Mouse (Mus musculus) ES-E14 (cell line): ENCODE measurements around the gene Sox21.

Source experiments
- CHD2 ChIP-seq: IDR thresholded peaks from 2 replicates; pipeline ENCODE4 v1.6.1; 2014; ENCODE audit warnings: mild to moderate bottlenecking, low read depth, low read length, inconsistent platforms
- HCFC1 ChIP-seq: IDR thresholded peaks from 2 replicates; pipeline ENCODE4 v1.6.1; 2012; ENCODE audit warnings: low read length, inconsistent platforms, borderline replicate concordance; ENCODE audit not compliant: insufficient read depth
- MAFK ChIP-seq: IDR thresholded peaks from 2 replicates; pipeline ENCODE4 v1.6.1; 2014; ENCODE audit warnings: mild to moderate bottlenecking, low read depth, low read length, inconsistent platforms; ENCODE audit not compliant: insufficient read depth
- ZC3H11A ChIP-seq: IDR thresholded peaks from 2 replicates; pipeline ENCODE4 v1.6.1; 2012; ENCODE audit warnings: low read depth, mild to moderate bottlenecking, inconsistent platforms, low read length, borderline replicate concordance
- ZNF384 ChIP-seq: IDR thresholded peaks from 2 replicates; pipeline ENCODE4 v1.6.1; 2012; ENCODE audit warnings: low read depth, low read length, inconsistent platforms

DNA sequence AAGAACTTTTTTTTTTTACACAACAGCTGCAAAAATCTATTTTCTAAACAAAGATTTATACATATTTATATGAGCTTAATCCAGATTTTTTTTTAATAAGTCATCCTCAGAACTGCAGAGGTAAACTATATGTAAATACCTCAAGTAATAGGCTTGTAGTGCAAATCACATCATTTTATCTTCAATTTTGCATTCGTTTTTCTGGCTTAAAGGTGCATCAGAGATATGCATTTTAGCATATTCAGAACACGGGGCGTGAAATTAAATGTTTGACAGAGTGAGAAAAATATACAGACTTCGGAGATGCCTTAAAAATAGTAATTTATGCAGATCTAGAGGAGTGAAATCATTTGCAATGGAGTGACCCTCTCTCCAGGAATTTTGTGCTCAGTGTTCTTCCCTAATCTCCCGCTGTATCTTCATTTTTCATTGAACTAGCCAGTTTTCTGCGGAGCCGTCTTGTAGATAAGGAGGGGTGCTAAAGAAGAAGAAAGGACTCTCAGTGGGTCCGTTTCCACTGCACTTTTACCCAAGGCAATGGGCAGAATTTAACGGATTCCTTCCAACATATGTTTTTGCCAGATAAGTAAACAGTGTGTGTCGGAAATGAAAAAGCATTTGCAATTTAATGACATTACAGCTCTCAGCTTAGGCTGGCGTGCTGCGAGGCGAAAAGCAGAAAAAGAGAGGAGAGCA, 42.5 kb downstream of the Sox21 start:
- TF ChIP-seq CHD2 (no peak), ZNF384 (no peak), MAFK (no peak), ZC3H11A (no peak), HCFC1 (no peak)
